Mouse (Mus musculus): Measurements from ENCODE around the gene Dync1i2. TPM values are rescaled to one million over a fixed set of nuclear protein-coding genes. Genes with fewer than 3 reads are reported as not detected.

The Dync1i2 gene
- total and polyA plus RNA-seq, 2 experiments from 2014 or later = 149 to 205 TPM

DNA sequence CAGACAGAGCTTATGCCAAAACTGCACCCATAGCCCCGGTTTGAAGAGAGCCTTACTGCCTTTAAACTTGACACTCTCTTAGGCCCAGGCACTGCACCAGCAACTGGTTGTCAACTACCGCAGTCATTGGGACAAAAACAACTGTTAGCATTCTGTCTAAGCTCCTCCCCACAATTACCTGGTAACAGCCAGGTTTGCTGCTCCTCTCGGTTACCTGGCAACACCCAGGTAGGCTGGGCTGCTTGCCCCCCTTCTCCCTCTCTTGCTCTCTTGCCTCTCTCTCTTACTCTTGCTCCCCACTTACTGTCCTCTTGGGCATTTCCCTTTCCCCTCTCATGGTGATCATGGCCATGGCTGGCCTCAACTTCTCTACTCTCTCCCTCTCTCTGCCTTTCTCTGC lies 12.6 kb upstream of the Dync1i2 start:
- no peaks in the 10 kb centered on the region for H3K4me1 ChIP-seq (ENCODE audit: insufficient read depth, low read length)
- no peak overlapping the region for H3K9ac ChIP-seq (replicated peaks; ENCODE audit: low read length, poor library complexity, severe bottlenecking)

DNA sequence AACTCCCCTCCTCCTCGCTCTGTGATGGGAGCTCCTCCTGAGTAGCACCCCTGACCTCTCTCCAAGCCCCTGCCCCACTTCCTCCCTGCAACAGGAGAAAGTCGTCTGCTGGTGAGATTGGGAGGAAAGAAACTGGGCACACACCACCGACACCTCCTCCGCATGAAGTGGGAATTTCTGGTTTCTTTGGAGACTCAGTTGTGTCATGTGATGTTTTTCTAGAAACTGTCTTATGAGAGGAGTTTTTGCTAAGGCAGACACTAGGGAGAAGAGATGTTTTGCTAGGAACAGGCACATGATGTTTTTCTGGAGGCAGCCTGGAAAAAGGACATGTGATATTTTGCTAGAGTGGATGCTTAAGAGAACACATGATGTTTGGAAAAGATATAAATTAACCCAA lies 11.0 kb upstream of the Dync1i2 start:
- TF ChIP-seq CTCF (IDR thresholded peaks at IDR 0.05) = no peak
- Histone ChIP-seq H3K9ac (replicated peaks; ENCODE audit: low read length, poor library complexity, severe bottlenecking) (no peak overlapping the region), H3K9me3 (ENCODE audit: low read length) (no peaks in the 10 kb centered on the region), H3K4me2 (ENCODE audit: low read depth, low read length, poor library complexity, severe bottlenecking) (no peak overlapping the region), H3K4me3 (ENCODE audit: low read depth, low read length) (no peak overlapping the region), H3K27ac (ENCODE audit: low read depth, low read length) (no peak overlapping the region), H3K4me1 (ENCODE audit: insufficient read depth, low read length) (no peaks in the 10 kb centered on the region), H3K36me3 (ENCODE audit: insufficient read depth, low read length) (no peaks in the 10 kb centered on the region), H3K27me3 (ENCODE audit: insufficient read depth, low read length) (no peaks in the 10 kb centered on the region)
- ATAC-seq (ENCODE audit: low FRiP score) (no peak), DNase-seq (ENCODE audit: low spot score) (no peak)
- WGBS = 59% methylated on average over 4 of the region's 4 CpGs

More for the DNA sequence above, 12.6 kb upstream of the Dync1i2 start:
- no peak for ATAC-seq (ENCODE audit: low FRiP score)
- no peak for DNase-seq (ENCODE audit: low spot score)
- H3K9me3 ChIP-seq (ENCODE audit: low read length) = no peaks in the 10 kb centered on the region
- no peak overlapping the region for H3K27ac ChIP-seq (ENCODE audit: low read depth, low read length)
- H3K27me3 ChIP-seq (ENCODE audit: insufficient read depth, low read length) = no peaks in the 10 kb centered on the region
- H3K36me3 ChIP-seq (ENCODE audit: insufficient read depth, low read length) = no peaks in the 10 kb centered on the region
- WGBS = 65% methylated on average over 3 of the region's 3 CpGs
- no peak overlapping the region for H3K4me2 ChIP-seq (ENCODE audit: low read depth, low read length, poor library complexity, severe bottlenecking)
- no peak overlapping the region for H3K4me3 ChIP-seq (ENCODE audit: low read depth, low read length)
- TF ChIP-seq CTCF (IDR thresholded peaks at IDR 0.05) = no peak

DNA sequence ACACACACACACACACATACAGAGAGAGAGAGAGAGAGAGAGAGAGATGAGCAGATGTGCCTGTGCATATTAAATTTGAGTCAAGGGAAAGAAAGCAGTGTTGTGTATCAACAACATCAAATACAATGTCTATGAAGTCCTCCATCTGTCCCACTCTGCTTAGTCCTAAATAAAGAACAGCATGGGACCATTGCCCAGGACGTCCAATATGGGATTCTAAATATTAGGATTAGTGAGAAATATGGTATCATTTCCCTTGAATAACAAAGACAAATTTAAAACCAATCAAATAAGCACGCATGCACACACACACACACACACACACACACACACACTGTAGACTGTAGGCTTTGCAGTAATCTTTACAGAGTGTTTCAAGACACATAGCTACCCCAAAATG lies 9.6 kb upstream of the Dync1i2 start:
- Histone ChIP-seq H3K4me3 (ENCODE audit: low read depth, low read length) (no peak overlapping the region), H3K9me3 (ENCODE audit: low read length) (no peaks in the 10 kb centered on the region), H3K36me3 (ENCODE audit: insufficient read depth, low read length) (no peaks in the 10 kb centered on the region), H3K27me3 (ENCODE audit: insufficient read depth, low read length) (no peaks in the 10 kb centered on the region), H3K27ac (ENCODE audit: low read depth, low read length) (no peak overlapping the region), H3K9ac (replicated peaks; ENCODE audit: low read length, poor library complexity, severe bottlenecking) (no peak overlapping the region), H3K4me1 (ENCODE audit: insufficient read depth, low read length) (no peaks in the 10 kb centered on the region), H3K4me2 (ENCODE audit: low read depth, low read length, poor library complexity, severe bottlenecking) (no peak overlapping the region)
- TF ChIP-seq CTCF (IDR thresholded peaks at IDR 0.05) = no peak
- 74% methylated on average over 2 of the region's 2 CpGs for WGBS
- DNase-seq (ENCODE audit: low spot score) (no peak), ATAC-seq (ENCODE audit: low FRiP score) (no peak)

DNA sequence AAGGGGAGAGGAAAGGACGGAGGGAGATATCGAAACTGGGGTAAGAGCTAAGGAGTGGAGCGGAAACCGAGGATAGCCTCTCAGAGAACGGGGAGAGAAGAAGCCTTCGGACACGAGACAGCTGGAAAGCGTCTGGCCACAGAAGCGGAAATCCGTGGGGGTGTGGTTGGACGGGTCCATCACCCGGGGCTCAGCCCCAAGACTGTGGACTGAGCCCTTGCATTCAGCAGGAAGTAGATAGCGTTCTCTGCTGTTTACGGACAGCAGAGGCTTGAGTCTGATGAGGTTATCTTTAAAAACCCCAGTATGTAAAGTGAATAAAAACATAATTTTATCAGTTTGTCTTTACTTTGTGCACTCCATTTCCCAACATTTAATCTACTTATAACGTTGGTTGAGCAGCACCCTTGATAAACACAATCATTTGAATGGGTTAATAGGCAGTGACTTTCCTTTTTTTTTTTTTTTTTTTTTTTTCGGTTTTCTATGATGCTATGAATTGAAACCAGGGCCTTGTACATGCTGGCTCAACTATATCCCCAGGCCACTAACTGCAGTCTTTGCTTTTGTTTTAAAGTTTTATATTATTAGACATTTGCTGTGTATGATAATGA lies 7.6 kb upstream of the Dync1i2 start:
- H3K36me3 ChIP-seq (ENCODE audit: insufficient read depth, low read length) = no peaks in the 10 kb centered on the region
- 84% methylated on average over 16 of the region's 16 CpGs for WGBS
- DNase-seq (ENCODE audit: low spot score) (no peak), ATAC-seq (ENCODE audit: low FRiP score) (no peak)
- H3K9ac ChIP-seq (replicated peaks; ENCODE audit: low read length, poor library complexity, severe bottlenecking) = no peak overlapping the region
- no peaks in the 10 kb centered on the region for H3K27me3 ChIP-seq (ENCODE audit: insufficient read depth, low read length)
- no peaks in the 10 kb centered on the region for H3K9me3 ChIP-seq (ENCODE audit: low read length)
- no peaks in the 10 kb centered on the region for H3K4me1 ChIP-seq (ENCODE audit: insufficient read depth, low read length)
- H3K4me3 ChIP-seq (ENCODE audit: low read depth, low read length) = no peak overlapping the region
- H3K4me2 ChIP-seq (ENCODE audit: low read depth, low read length, poor library complexity, severe bottlenecking) = no peak overlapping the region
- TF ChIP-seq CTCF (IDR thresholded peaks at IDR 0.05) = no peak
- no peak overlapping the region for H3K27ac ChIP-seq (ENCODE audit: low read depth, low read length)

DNA sequence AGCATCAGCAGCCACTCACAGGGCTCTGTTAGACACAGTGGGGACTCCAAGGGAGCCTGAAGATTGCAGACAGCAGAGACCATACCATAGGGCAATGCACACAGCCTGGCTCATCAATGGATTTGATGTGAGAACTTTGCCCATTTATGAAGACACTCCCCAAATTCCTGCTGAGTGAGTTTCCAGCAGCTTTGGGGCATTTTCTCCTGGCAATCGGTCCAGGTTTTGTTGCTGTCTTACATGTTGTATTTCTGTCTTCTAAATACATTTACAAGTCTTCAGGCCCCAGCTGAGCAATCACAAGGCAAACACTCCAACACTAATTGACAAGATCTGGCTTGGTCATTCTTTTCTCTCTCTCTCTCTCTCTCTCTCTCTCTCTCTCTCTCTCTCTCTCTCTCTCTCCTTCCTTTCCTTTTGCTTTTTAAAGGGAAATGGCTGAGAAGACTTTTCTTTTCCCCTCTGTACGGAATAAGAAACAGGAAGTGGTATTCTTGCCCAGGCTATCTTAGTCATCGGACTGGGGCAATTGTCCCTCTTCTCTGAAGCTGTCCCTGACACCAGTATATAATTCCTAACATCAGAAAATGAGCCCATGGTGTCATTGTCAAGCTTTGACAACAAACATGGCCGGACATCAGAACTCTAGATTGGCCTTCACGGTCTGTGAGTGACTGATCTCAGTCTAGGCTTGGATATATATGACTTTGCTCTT lies 2.3 kb upstream of the Dync1i2 start:
- DNase-seq (ENCODE audit: low spot score) = no peak
- Histone ChIP-seq H3K4me1 (ENCODE audit: insufficient read depth, low read length) (peaks cover 4% of the 10 kb centered on the region), H3K9ac (replicated peaks; ENCODE audit: low read length, poor library complexity, severe bottlenecking) (no peak overlapping the region), H3K9me3 (ENCODE audit: low read length) (no peaks in the 10 kb centered on the region), H3K4me3 (ENCODE audit: low read depth, low read length) (no peak overlapping the region), H3K27me3 (ENCODE audit: insufficient read depth, low read length) (no peaks in the 10 kb centered on the region), H3K27ac (ENCODE audit: low read depth, low read length) (no peak overlapping the region), H3K4me2 (ENCODE audit: low read depth, low read length, poor library complexity, severe bottlenecking) (no peak overlapping the region), H3K36me3 (ENCODE audit: insufficient read depth, low read length) (no peaks in the 10 kb centered on the region)
- no peak for TF ChIP-seq CTCF (IDR thresholded peaks at IDR 0.05)
- 78% methylated on average over 5 of the region's 5 CpGs for WGBS
- no peak for ATAC-seq (ENCODE audit: low FRiP score)

DNA sequence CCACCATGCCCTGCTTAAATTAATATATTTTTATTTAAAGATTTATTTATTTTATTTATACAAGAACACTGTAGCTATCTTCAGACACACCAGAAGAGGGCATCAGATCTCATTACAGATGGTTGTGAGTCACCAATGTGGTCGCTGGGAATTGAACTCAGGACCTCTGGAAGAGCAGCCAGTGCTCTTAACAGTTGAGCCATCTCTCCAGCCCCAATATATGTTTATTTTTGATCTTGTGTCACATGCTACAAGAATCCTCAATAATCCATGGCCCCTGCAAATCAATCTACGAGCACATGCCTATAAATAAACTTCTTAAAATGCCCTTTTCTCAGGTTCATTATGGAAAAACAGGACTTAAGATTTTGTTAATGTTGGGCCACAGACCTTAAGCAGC lies 410 bp upstream of the Dync1i2 start:
- Histone ChIP-seq H3K27me3 (ENCODE audit: insufficient read depth, low read length) (no peaks in the 10 kb centered on the region), H3K4me1 (ENCODE audit: insufficient read depth, low read length) (peaks cover 4% of the 10 kb centered on the region), H3K4me2 (ENCODE audit: low read depth, low read length, poor library complexity, severe bottlenecking) (no peak overlapping the region), H3K9me3 (ENCODE audit: low read length) (no peaks in the 10 kb centered on the region), H3K4me3 (ENCODE audit: low read depth, low read length) (no peak overlapping the region; the same call in 1 of the 2 replicates), H3K27ac (ENCODE audit: low read depth, low read length) (no peak overlapping the region), H3K36me3 (ENCODE audit: insufficient read depth, low read length) (0 out of 2 replicates have a peak, but pooled peaks cover 3% of the 10 kb centered on the region), H3K9ac (replicated peaks; ENCODE audit: low read length, poor library complexity, severe bottlenecking) (no peak overlapping the region)
- ATAC-seq (ENCODE audit: low FRiP score) (no peak), DNase-seq (ENCODE audit: low spot score) (no peak)
- TF ChIP-seq CTCF (IDR thresholded peaks at IDR 0.05) = no peak; the same call in 1 of the 2 replicates
- WGBS = 88% methylated on average over 2 of the region's 2 CpGs
